Mouse (Mus musculus): ENCODE results near the gene Dll3.

DNA sequence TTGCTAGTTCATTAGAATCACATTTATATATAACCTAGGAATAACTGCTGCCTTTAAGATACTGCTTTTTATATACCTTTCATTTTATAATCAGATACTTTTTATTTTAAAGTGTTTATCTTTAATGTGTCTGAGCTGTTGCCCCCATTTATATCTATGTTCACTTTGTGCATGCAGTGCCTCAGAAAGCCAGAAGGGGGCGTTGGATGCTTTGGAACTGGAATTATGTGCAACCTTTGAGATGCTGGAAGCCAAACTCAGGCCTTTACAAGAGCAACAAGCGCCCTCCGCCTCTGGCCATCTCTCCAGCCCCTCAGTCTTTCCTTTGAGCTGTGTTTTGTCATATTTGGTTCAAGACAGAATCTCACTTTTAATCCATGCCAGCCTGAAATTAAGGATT, 30.3 kb downstream of the Dll3 start:
- TF ChIP-seq GATA1 (IDR thresholded peaks at IDR 0.05; ENCODE audit: low read length) = no peak
- TF ChIP-seq TAL1 (IDR thresholded peaks at IDR 0.05; ENCODE audit: low read length) = no peak

Data from erythroblast, embryonic 14.5 days (primary cell).